Mouse (Mus musculus) 416B (cell line): ENCODE measurements around the gene Slc2a3.

ENCODE experiments used
- DNase-seq: peaks from one replicate; pipeline ENCODE4 v3.0.0; 2011; ENCODE audit warnings: low read depth

Gene Slc2a3

DNA sequence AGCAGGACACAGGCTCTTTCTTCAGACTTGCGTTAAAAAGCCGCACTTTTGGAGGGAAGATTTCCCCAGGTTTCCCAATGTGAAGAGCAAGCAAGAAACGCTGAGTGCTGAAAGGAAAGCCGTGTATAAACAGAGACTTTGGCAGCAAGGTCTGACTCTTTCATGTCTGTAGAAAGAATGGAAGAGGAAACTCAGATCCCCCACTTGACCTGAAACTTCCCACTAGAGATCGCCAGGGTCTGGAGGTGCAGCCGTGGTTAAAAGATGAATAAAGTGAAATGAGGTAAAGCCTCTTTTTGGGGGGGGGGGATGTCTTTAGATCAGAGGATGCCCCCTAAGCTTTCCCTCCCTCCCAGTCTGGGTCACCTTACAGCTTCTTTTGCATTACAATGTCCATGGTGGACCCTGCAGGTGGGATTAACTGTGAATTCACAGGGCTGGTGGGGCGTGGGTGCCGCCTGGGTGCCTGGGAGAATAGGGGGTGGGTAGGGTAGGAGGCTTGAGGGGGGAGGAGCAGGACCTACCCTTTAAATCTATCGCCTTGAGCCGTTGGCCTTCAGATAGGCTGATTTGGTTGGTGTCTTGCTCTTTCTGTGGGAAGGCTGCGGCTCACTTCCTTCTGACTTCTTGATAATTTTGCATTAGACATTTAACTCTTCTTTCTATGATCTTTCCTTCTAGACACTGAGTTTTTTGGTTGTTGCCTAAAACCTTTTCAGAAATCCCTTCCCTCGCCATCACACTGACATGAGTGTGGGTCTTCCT is 94.2 kb downstream of the Slc2a3 start, which contains the start of gene Nanog:
Nanog (plus strand) TSS at position 454 of the 765 bp plus-strand sequence.
- DNase-seq, result no peak

DNA sequence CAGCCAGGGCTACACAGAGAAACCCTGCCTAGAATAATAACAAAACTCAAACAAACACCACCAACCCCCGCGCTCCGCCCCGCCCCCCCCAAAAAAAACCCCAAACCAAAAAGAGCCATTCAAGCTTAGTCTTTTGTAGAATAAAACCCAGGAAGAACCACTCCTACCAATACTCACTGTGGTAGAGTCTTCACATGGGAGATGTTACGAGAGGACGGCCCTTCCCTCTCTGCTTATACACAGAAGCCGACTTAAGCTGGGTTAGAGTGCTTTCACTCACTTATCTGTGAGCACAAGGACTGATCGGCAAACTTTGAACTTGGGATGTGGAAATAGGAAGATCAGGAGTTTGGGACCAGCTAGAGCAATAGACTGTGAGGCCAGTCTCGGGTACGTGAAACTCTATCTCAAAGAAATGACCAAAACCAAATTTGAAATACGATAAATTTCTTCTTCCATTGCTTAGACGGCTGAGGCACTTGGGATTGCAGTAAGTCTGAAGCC is 95.1 kb downstream of the Slc2a3 start:
- no peak for DNase-seq

DNA sequence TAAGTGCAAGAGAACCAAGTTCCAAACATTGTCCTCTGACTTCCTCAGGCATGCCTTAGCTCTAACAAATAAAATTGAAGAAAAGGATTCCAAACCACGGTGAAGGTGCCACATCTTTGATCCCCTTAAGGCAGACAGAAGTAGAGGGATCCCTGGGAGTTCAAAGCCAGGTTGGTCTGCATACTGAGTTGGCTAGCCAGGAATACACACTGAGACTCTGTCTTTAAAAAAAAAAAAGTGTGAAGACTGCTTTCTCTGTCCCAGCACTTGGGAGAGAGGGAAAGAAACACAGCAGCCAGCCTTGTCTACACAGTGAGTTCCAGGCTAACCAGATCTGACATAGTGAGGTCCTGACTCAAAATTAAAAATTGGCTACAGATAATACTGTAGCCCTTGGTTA is 97.7 kb downstream of the Slc2a3 start:
- no peak for DNase-seq

DNA sequence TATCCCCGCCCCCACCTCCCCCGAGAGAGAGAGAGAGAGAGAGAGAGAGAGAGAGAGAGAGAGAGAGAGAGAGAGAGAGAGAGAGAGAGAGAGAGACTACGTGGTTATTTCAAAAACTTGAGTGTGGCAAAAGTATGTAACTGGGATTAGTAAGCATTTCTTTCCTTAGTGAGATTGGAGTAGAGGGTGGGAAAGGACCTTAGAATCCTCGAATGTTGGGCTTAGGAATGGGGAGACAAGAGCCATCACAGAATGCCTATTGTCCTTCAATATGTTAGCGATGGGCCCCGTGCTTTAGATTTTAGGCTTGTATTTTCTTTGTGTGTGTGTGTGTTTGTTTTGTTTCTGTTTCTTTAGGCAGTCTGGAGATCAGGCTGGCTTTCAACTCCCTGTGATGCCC is 98.2 kb downstream of the Slc2a3 start:
- no peak for DNase-seq

DNA sequence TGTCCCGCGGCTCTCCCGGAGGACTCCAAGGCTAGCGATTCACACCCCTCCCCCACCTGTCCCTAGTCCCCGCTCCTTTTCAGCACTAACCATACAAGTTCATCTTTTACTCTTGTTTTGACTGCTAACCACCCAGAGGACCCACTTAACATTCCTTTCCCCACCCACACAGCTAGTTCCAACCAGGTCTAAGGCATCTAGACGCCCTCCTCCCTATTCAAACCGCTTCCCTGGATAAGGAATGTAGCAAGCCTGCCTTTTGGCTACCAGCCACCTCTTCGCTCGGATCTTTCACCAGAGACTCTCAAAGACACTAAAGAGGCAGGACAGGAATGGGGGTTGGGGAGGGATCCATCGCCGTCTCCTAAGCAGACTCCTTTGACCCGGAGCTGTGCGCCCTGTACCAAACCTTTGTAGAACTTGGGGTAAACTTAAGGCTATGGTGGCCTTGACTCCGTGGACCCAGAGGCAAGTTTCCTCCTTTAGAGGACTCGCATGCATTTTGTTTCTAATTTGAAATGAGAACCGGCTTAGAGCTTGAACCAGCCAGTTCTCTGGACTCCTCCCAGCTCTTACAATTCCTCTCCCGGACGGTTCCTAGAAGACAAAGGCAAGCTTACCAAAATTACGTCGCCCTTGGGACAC is 98.8 kb downstream of the Slc2a3 start:
- DNase-seq, result no peak

DNA sequence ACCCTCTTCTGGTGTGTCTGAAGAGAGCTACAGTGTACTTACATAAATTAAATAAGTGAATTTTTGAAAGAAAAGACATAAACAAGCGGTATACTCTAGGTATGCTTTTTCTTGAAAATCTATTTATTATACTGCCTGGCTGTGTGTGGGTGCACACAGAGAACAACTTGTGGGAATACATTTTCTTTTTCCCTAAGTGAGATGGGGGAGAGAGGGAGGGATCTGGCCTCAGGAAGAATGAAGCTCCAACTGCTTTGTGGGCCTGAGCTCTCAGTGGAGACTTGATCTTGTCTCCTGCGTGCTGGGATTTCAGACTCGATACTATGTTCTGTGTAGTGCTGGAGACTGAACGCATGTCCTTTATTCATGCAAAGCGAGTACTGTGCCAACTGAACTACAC is 99.6 kb downstream of the Slc2a3 start:
- no peak for DNase-seq

DNA sequence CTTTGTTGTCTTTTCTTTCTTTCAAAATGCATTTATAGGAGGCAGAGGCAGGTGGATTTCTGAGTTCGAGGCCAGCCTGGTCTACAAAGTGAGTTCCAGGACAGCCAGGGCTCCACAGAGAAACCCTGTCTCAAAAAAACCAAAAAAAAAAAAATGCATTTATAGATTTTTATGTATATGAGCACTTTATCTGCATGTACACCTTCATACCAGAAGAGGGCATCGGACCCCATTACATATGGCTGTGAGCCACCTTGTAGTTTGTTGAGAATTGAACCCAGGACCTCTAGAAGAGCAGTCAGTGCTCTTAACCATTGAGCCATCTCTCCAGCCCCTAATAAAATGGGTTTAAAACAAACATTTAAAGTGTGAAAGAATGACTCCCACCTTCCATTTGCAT is 101.8 kb downstream of the Slc2a3 start:
- DNase-seq, result peak; percentile 23

DNA sequence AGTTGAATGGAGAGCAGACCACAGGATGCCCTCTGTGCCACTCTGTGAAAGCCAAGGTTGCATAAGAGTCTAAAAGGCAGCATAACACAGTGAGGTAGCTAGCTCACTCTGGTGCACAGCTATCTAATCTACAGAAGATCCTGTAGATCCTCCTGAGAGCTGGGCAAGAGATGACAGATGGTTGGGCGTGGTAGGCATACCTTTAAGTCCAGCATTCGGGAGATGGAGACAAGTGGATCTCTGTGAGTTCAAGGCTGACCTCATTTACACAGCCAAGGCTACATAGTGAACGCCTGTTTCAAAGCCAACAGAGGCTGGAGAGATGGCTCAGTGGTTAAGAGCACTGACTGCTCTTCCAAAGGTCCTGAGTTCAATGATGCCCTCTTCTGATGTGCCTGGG is 106.0 kb downstream of the Slc2a3 start:
- DNase-seq, result no peak

DNA sequence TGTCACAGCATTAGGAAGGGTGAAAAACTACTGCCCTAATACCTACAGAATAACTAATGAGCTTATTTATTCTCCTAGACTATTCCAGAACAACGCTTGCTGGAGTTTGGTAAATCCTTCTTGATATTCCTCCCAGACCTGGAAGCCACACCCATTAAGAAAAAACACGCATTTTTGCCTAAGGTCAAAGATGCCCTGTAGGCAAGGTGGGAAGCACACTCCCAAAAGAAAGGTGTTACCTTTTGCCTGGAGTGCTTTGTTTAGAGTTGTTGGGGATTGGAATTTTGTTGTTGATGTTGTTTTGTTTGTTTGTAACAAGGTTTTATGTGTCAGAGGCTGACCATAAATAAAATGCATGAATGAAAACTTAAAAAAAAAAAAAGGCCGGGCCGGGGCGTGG is 111.4 kb downstream of the Slc2a3 start:
- no peak for DNase-seq

DNA sequence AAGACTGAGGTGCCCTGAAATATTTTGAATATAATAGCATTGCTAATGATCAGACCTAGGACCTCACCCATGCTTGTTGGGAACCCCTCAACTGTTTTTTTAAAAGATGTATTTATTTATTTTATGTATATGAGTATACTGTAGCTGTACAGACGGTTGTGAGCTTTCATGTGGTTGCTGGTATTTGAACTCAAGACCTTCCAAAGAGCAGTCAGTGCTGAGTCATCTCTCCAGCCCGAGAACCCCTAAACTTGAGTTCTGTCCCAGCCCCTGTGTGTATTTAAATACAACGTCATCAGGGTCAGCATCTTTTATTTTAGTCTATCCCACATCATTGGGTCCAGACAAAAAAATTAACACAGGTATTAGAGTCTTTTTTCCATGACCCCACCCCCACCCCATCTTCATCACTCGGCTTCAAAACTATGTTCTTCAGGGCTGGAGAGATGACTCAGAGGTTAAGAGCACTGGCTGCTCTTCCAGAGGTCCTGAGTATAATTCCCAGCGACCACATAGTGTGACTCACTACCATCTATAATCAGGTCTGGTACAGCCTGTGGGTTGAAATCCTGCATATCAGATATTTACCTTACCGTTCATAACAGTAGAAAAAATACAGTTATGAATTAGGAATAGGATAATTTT is 111.9 kb downstream of the Slc2a3 start:
- peak; percentile 25 for DNase-seq

DNA sequence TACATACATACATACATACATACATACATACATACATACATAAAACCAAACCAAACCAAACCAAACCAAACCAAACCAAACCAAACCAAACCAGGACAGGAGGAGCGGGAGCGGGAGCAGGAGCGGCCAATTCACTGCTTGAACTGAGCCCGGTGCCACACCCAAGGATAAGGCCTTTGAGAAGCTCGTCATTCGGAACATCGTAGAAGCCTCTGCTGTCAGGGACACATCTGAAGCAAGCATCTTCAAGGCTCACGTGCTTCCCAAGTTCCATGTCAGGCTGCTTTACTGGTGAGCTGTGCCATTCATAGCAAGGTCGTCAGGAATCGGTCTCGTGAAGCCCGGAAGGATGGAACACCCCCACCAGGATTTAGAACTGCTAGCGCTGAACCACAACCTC is 114.7 kb downstream of the Slc2a3 start:
- DNase-seq, result no peak

DNA sequence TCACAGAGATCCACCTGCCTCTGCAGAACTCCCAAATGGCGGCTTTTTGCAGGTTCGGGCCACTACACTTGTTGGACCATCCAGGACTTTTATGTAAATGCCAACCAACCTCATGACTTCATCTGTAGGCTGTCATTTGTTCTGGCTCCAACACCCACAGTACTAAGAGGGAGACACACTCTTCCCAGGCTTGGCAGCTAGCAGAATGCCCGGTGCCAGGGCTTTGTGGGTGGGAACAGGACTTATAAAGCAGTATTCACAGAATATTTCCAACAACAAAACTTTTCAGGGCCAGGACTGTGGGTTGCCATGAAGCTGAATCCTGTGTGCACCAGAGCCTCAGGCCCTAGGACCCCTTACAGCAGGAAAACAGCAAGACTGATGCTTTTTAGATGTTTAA is 118.8 kb downstream of the Slc2a3 start:
- no peak for DNase-seq
